Mouse (Mus musculus) midbrain, embryonic 13.5 days (tissue): ENCODE data around the gene Eid2. TPM values are rescaled to one million over a fixed set of nuclear protein-coding genes. Genes with fewer than 3 reads are reported as not detected.
"Not testable (repeated sequence)": the region's sequence is repeated elsewhere in the genome, so short reads cannot be mapped to it uniquely, and the experiment has no call there.

Experiments
- ATAC-seq: fragments of 200-750 bp; cut with Nextera tagmentation; 2 replicates; pipeline ENCODE4 v1.8.0; 2017; ENCODE audit warnings: mild to moderate bottlenecking, moderate TSS enrichment, moderate library complexity
- H3K27ac ChIP-seq: fragments of 300-500 bp; sonication (generic); 2 replicates; pipeline ENCODE4 v1.5.1; 2015; ENCODE audit warnings: inconsistent platforms, mild to moderate bottlenecking, moderate library complexity
- H3K27me3 ChIP-seq: fragments of 300-500 bp; sonication (generic); 2 replicates; pipeline ENCODE4 v1.6.1; 2015; ENCODE audit warnings: mild to moderate bottlenecking, inconsistent platforms
- H3K36me3 ChIP-seq: fragments of 300-500 bp; sonication (generic); 2 replicates; pipeline ENCODE4 v1.6.1; 2015; ENCODE audit warnings: mild to moderate bottlenecking, inconsistent platforms
- H3K4me1 ChIP-seq: fragments of 300-500 bp; sonication (generic); replicated peaks from 2 replicates; pipeline ENCODE4 v1.6.1; 2015; ENCODE audit warnings: inconsistent platforms
- H3K4me2 ChIP-seq: fragments of 300-500 bp; sonication (generic); replicated peaks from 2 replicates; pipeline ENCODE4 v1.6.1; 2015; ENCODE audit warnings: moderate library complexity, mild to moderate bottlenecking, inconsistent platforms
- H3K4me3 ChIP-seq: fragments of 300-500 bp; sonication (generic); replicated peaks from 2 replicates; pipeline ENCODE4 v1.5.1; 2015; ENCODE audit warnings: mild to moderate bottlenecking, inconsistent platforms
- H3K9ac ChIP-seq: fragments of 300-500 bp; sonication (generic); replicated peaks from 2 replicates; pipeline ENCODE4 v1.6.1; 2015; ENCODE audit warnings: mild to moderate bottlenecking, inconsistent platforms
- H3K9me3 ChIP-seq: fragments of 300-500 bp; sonication (generic); 2 replicates; pipeline ENCODE4 v1.6.1; 2016; ENCODE audit warnings: mild to moderate bottlenecking, inconsistent platforms
- WGBS: fragments of 180-500 bp; shearing (Covaris S2); methylation state at CpG from one replicate; pipeline ENCODE4 v1.1.7; 2015; 5-methylcytosine and 5-hydroxymethylcytosine counted together
- polyA plus RNA-seq: library from polyadenylated mRNA; unstranded; fragments of >200 nt; fragmentation: Nextera tagmentation; extraction: Ambion mirVana; gene quantifications from 2 replicates; pipeline ENCODE4 v1.2.1, GENCODE M21; 2015

Gene Eid2
- 3.8 and 4.3 TPM in 2 replicates for polyA plus RNA-seq

- Histone ChIP-seq H3K27me3 (no peaks in the 10 kb centered on the region), H3K9ac (peak within 1 kb of the TSS; percentile 100), H3K36me3 (peaks cover 25% of the 10 kb centered on the region), H3K4me3 (peak within 1 kb of the TSS; percentile 94), H3K4me1 (peaks cover 17% of the 10 kb centered on the region), H3K4me2 (peak within 1 kb of the TSS; percentile 86), H3K27ac (peak within 1 kb of the TSS; percentile 97), H3K9me3 (0 out of 2 replicates have a peak, but pooled peaks cover 3% of the 10 kb centered on the region)
- peak; percentile 95 for ATAC-seq
- WGBS, result 8% methylated on average over 56 of the region's 57 CpGs
Measured at GRCm38 (mm10) chr7:28267129-28268041, at the start of gene Eid2. Eid2 (plus strand) TSS chr7:28267881.

GRCm38 (mm10) chr7:28218951-28219740, 48.5 kb upstream of the Eid2 start:
- not testable (repeated sequence) for H3K4me3 ChIP-seq, H3K4me1 ChIP-seq, H3K9me3 ChIP-seq, ATAC-seq, H3K4me2 ChIP-seq, H3K27ac ChIP-seq, H3K9ac ChIP-seq, H3K27me3 ChIP-seq, H3K36me3 ChIP-seq
- 83% methylated on average over 20 of the region's 20 CpGs for WGBS

GRCm38 (mm10) chr7:28226836-28227235, 40.8 kb upstream of the Eid2 start:
- WGBS, result 72% methylated on average over 4 of the region's 4 CpGs
- not testable (repeated sequence) for H3K9me3 ChIP-seq

GRCm38 (mm10) chr7:28227421-28227820, 40.3 kb upstream of the Eid2 start:
- H3K27me3 ChIP-seq, H3K27ac ChIP-seq, H3K4me3 ChIP-seq, ATAC-seq, H3K9me3 ChIP-seq, H3K9ac ChIP-seq, H3K36me3 ChIP-seq, H3K4me2 ChIP-seq, H3K4me1 ChIP-seq: not testable (repeated sequence)
- WGBS, result 94% methylated on average over 4 of the region's 4 CpGs

More at GRCm38 (mm10) chr7:28226836-28227235, 40.8 kb upstream of the Eid2 start:
- not testable (repeated sequence) for H3K27ac ChIP-seq, ATAC-seq, H3K9ac ChIP-seq, H3K27me3 ChIP-seq, H3K4me1 ChIP-seq, H3K4me3 ChIP-seq, H3K36me3 ChIP-seq, H3K4me2 ChIP-seq

GRCm38 (mm10) chr7:28243943-28244342, 23.7 kb upstream of the Eid2 start:
- not testable (repeated sequence) for H3K9me3 ChIP-seq, H3K9ac ChIP-seq, H3K27ac ChIP-seq, H3K27me3 ChIP-seq, H3K36me3 ChIP-seq, H3K4me2 ChIP-seq, H3K4me1 ChIP-seq, ATAC-seq, H3K4me3 ChIP-seq
- WGBS, result 72% methylated on average over 2 of the region's 2 CpGs

GRCm38 (mm10) chr7:28248957-28249356, 18.7 kb upstream of the Eid2 start:
- Histone ChIP-seq H3K27ac (no peak overlapping the region), H3K9ac (no peak overlapping the region), H3K4me2 (no peak overlapping the region), H3K4me1 (no peaks in the 10 kb centered on the region), H3K4me3 (no peak overlapping the region), H3K9me3 (peaks cover 7% of the 10 kb centered on the region; the same call in 1 of the 2 replicates), H3K27me3 (no peaks in the 10 kb centered on the region), H3K36me3 (no peaks in the 10 kb centered on the region)
- no peak for ATAC-seq
- WGBS, result 91% methylated on average over 3 of the region's 3 CpGs

- H3K4me2 ChIP-seq, result no peak overlapping the region
- H3K27ac ChIP-seq, result no peak overlapping the region
- ATAC-seq, result no peak
- no peaks in the 10 kb centered on the region for H3K27me3 ChIP-seq
- WGBS, result 87% methylated on average over 17 of the region's 17 CpGs
- H3K36me3 ChIP-seq, result no peaks in the 10 kb centered on the region
- no peak overlapping the region for H3K4me3 ChIP-seq
- H3K4me1 ChIP-seq, result no peaks in the 10 kb centered on the region
- no peak overlapping the region for H3K9ac ChIP-seq
- H3K9me3 ChIP-seq, result peaks cover 13% of the 10 kb centered on the region
Measured at GRCm38 (mm10) chr7:28251976-28252375, 15.7 kb upstream of the Eid2 start.

- no peaks in the 10 kb centered on the region for H3K4me1 ChIP-seq
- no peak overlapping the region for H3K4me2 ChIP-seq
- WGBS, result 93% methylated on average over 6 of the region's 6 CpGs
- peaks cover 6% of the 10 kb centered on the region; the same call in 1 of the 2 replicates for H3K9me3 ChIP-seq
- no peak overlapping the region for H3K27ac ChIP-seq
- H3K27me3 ChIP-seq, result no peaks in the 10 kb centered on the region
- no peak overlapping the region for H3K9ac ChIP-seq
- no peaks in the 10 kb centered on the region for H3K36me3 ChIP-seq
- H3K4me3 ChIP-seq, result no peak overlapping the region
- no peak for ATAC-seq
Measured at GRCm38 (mm10) chr7:28254591-28254990, 13.1 kb upstream of the Eid2 start.

- Histone ChIP-seq H3K27ac (no peak overlapping the region), H3K4me1 (no peaks in the 10 kb centered on the region), H3K36me3 (no peaks in the 10 kb centered on the region), H3K27me3 (no peaks in the 10 kb centered on the region), H3K4me3 (no peak overlapping the region), H3K9me3 (peaks cover 6% of the 10 kb centered on the region; the same call in 1 of the 2 replicates), H3K9ac (no peak overlapping the region), H3K4me2 (no peak overlapping the region)
- no peak for ATAC-seq
- WGBS, result 80% methylated on average over 6 of the region's 6 CpGs
Measured at GRCm38 (mm10) chr7:28255476-28255875, 12.2 kb upstream of the Eid2 start.

GRCm38 (mm10) chr7:28262861-28263260, 4.8 kb upstream of the Eid2 start:
- Histone ChIP-seq H3K4me1 (no peaks in the 10 kb centered on the region), H3K4me2 (no peak overlapping the region), H3K27me3 (no peaks in the 10 kb centered on the region), H3K9ac (no peak overlapping the region), H3K27ac (no peak overlapping the region), H3K4me3 (no peak overlapping the region), H3K36me3 (no peaks in the 10 kb centered on the region), H3K9me3 (no peaks in the 10 kb centered on the region)
- no peak for ATAC-seq
- WGBS, result 51% methylated on average over 5 of the region's 5 CpGs

- Histone ChIP-seq H3K9me3 (no peaks in the 10 kb centered on the region), H3K4me3 (no peak overlapping the region), H3K27me3 (no peaks in the 10 kb centered on the region), H3K27ac (no peak overlapping the region), H3K36me3 (no peaks in the 10 kb centered on the region), H3K9ac (no peak overlapping the region), H3K4me2 (no peak overlapping the region), H3K4me1 (peaks cover 5% of the 10 kb centered on the region)
- no peak for ATAC-seq
- WGBS, result 9% methylated on average over 15 of the region's 15 CpGs
Measured at GRCm38 (mm10) chr7:28263786-28264185, 3.9 kb upstream of the Eid2 start.

- ATAC-seq, result no peak
- WGBS, result 91% methylated on average over 13 of the region's 13 CpGs
- Histone ChIP-seq H3K36me3 (peaks cover 12% of the 10 kb centered on the region), H3K4me3 (no peak overlapping the region), H3K27me3 (no peaks in the 10 kb centered on the region), H3K9me3 (no peaks in the 10 kb centered on the region), H3K9ac (no peak overlapping the region), H3K4me1 (peaks cover 17% of the 10 kb centered on the region), H3K27ac (no peak overlapping the region), H3K4me2 (no peak overlapping the region)
Measured at GRCm38 (mm10) chr7:28265391-28265790, 2.3 kb upstream of the Eid2 start.
